Mouse (Mus musculus) erythroblast, embryonic 14.5 days (primary cell): ENCODE measurements around the gene Anxa2.

ENCODE experiments used
- GATA1 ChIP-seq: IDR thresholded peaks from 2 replicates; pipeline ENCODE4 v1.6.1; 2012; ENCODE audit warnings: low read length, inconsistent platforms, mixed read lengths
- TAL1 ChIP-seq: IDR thresholded peaks from 3 replicates; pipeline ENCODE4 v1.6.1; 2012; ENCODE audit warnings: low read length, inconsistent platforms, mixed read lengths

GRCm38 (mm10) chr9:69488972-69489371, 35.6 kb downstream of the Anxa2 start:
- TF ChIP-seq GATA1 = no peak
- no peak for TF ChIP-seq TAL1
